Mouse (Mus musculus) limb, embryonic 14.5 days (tissue): Measurements from ENCODE around the gene Tmem63b. TPM values are rescaled to one million over a fixed set of nuclear protein-coding genes. Genes with fewer than 3 reads are reported as not detected.
A peak's percentile ranks its signal among the peaks of the same experiment; 100 is the strongest.

Source experiments
- ATAC-seq: fragments of 200-750 bp; cut with Nextera tagmentation; 2 replicates; pipeline ENCODE4 v1.8.0; 2017; ENCODE audit warnings: low read depth, moderate number of reproducible peaks, moderate TSS enrichment; ENCODE audit not compliant: low FRiP score
- DNase-seq: peaks from one replicate; pipeline ENCODE4 v3.0.0-alpha.2; 2015; ENCODE audit warnings: low spot score
- H3K27ac ChIP-seq: fragments of 300-500 bp; sonication (generic); replicated peaks from 2 replicates; pipeline ENCODE4 v1.5.1; 2014; ENCODE audit warnings: low read depth, mild to moderate bottlenecking, low read length, moderate library complexity, mixed read lengths
- H3K27me3 ChIP-seq: fragments of 300-500 bp; sonication (generic); 2 replicates; pipeline ENCODE4 v1.6.1; 2014; ENCODE audit warnings: low read length, mixed read lengths; ENCODE audit not compliant: control insufficient read depth, insufficient read depth
- H3K36me3 ChIP-seq: fragments of 300-500 bp; sonication (generic); 2 replicates; pipeline ENCODE4 v1.6.1; 2014; ENCODE audit warnings: mild to moderate bottlenecking, low read length, moderate library complexity, mixed read lengths; ENCODE audit not compliant: control insufficient read depth, insufficient read depth
- H3K4me1 ChIP-seq: fragments of 300-500 bp; sonication (generic); 2 replicates; pipeline ENCODE4 v1.6.1; 2014; ENCODE audit warnings: antibody characterized with exemption, low read length, mixed read lengths; ENCODE audit not compliant: control insufficient read depth, insufficient read depth
- H3K4me2 ChIP-seq: fragments of 300-500 bp; sonication (generic); replicated peaks from 2 replicates; pipeline ENCODE4 v1.6.1; 2014; ENCODE audit warnings: low read depth, mild to moderate bottlenecking, low read length, moderate library complexity; ENCODE audit not compliant: severe bottlenecking
- H3K4me3 ChIP-seq: fragments of 300-500 bp; sonication (generic); replicated peaks from 2 replicates; pipeline ENCODE4 v1.5.1; 2014; ENCODE audit warnings: low read length
- H3K9ac ChIP-seq: fragments of 300-500 bp; sonication (generic); 2 replicates; pipeline ENCODE4 v1.6.1; 2014; ENCODE audit warnings: mild to moderate bottlenecking, low read depth, low read length, moderate library complexity; ENCODE audit not compliant: severe bottlenecking
- H3K9me3 ChIP-seq: fragments of 300-500 bp; sonication (generic); 2 replicates; pipeline ENCODE4 v1.6.1; 2016; ENCODE audit warnings: low read length; ENCODE audit not compliant: control insufficient read depth
- POLR2A ChIP-seq: fragments of 200-500 bp; IDR thresholded peaks from 2 replicates; pipeline ENCODE4 v1.8.0; 2012; ENCODE audit warnings: inconsistent platforms, mild to moderate bottlenecking, moderate library complexity, borderline replicate concordance; ENCODE audit not compliant: insufficient read depth, insufficient read length; ENCODE audit errors: extremely low read depth
- WGBS: fragments of 180-500 bp; shearing (Covaris S2); extraction: QIAGEN DNeasy Blood & Tissue Kit; methylation state at CpG from one replicate; pipeline ENCODE4 v1.1.7; 2014; 5-methylcytosine and 5-hydroxymethylcytosine counted together
- polyA plus RNA-seq, 2 experiments: library from polyadenylated mRNA; depleted of rRNA in 1 of 2; stranded (reverse) in 1 of 2; unstranded in 1 of 2; fragments of >200 nt; fragmentation: Nextera tagmentation in 1 of 2; extraction: Ambion mirVana in 1 of 2; gene quantifications; 2 replicates each; pipeline versions ENCODE4 v1.2.1 to v1.2.3; 2012 to 2014

The Tmem63b gene
- polyA plus RNA-seq (2012; rRNA removed) (90.7 and 113 TPM in 2 replicates), polyA plus RNA-seq (2014; fragmentation: Nextera tagmentation; extraction: Ambion mirVana) (24.5 and 28.5 TPM in 2 replicates)

- H3K27me3 ChIP-seq = no peaks in the 10 kb centered on the region
- H3K4me1 ChIP-seq = peaks cover 18% of the 10 kb centered on the region
- ATAC-seq (no peak), DNase-seq (no peak)
- H3K27ac ChIP-seq = peak within 1 kb of the TSS; percentile 77
- H3K9me3 ChIP-seq = no peaks in the 10 kb centered on the region
- peak within 1 kb of the TSS; percentile 91 for H3K9ac ChIP-seq
- H3K4me3 ChIP-seq = peak within 1 kb of the TSS; percentile 69
- 8% methylated on average over 12 of the region's 12 CpGs for WGBS
- H3K4me2 ChIP-seq = peak within 1 kb of the TSS; percentile 78
- no peaks in the 10 kb centered on the region for H3K36me3 ChIP-seq
- no peak for TF ChIP-seq POLR2A
Observed at GRCm38 (mm10) chr17:45686716-45687115, at the start of gene Tmem63b. Gene Tmem63b, minus strand, starts transcription at chr17:45686905.

- Histone ChIP-seq H3K9ac (peak overlapping the region; percentile 67), H3K4me3 (peak overlapping the region; percentile 42), H3K4me1 (peaks cover 30% of the 10 kb centered on the region), H3K27me3 (0 out of 2 replicates have a peak, but pooled peaks cover 4% of the 10 kb centered on the region), H3K36me3 (no peaks in the 10 kb centered on the region), H3K4me2 (peak overlapping the region; percentile 75), H3K27ac (peak overlapping the region; percentile 87), H3K9me3 (no peaks in the 10 kb centered on the region)
- DNase-seq (peak; percentile 76), ATAC-seq (peak; percentile 31; the same call in 1 of the 2 replicates)
- TF ChIP-seq POLR2A = no peak
- 6% methylated on average over 10 of the region's 10 CpGs for WGBS
Observed at GRCm38 (mm10) chr17:45735382-45736310, 48.9 kb upstream of the Tmem63b start.

- H3K4me1 ChIP-seq = peaks cover 30% of the 10 kb centered on the region
- TF ChIP-seq POLR2A = no peak
- 0 out of 2 replicates have a peak, but pooled peaks cover 4% of the 10 kb centered on the region for H3K27me3 ChIP-seq
- H3K9me3 ChIP-seq = no peaks in the 10 kb centered on the region
- no peak for ATAC-seq
- no peak overlapping the region for H3K4me3 ChIP-seq
- H3K27ac ChIP-seq = no peak overlapping the region
- 79% methylated on average over 4 of the region's 4 CpGs for WGBS
- DNase-seq = no peak
- no peak overlapping the region for H3K4me2 ChIP-seq
- no peak overlapping the region for H3K9ac ChIP-seq
- no peaks in the 10 kb centered on the region for H3K36me3 ChIP-seq
Observed at GRCm38 (mm10) chr17:45734881-45735280, 48.2 kb upstream of the Tmem63b start.

- ATAC-seq = no peak
- H3K27ac ChIP-seq = no peak overlapping the region
- H3K4me2 ChIP-seq = peak overlapping the region; percentile 83
- peak overlapping the region; percentile 35; the same call in 1 of the 2 replicates for H3K4me3 ChIP-seq
- H3K9me3 ChIP-seq = no peaks in the 10 kb centered on the region
- whole genome bisulfite sequencing = 12% methylated on average over 3 of the region's 3 CpGs
- no peaks in the 10 kb centered on the region for H3K36me3 ChIP-seq
- no peak for DNase-seq
- TF ChIP-seq POLR2A = no peak
- H3K9ac ChIP-seq = peak overlapping the region; percentile 58; the same call in 1 of the 2 replicates
- peaks cover 30% of the 10 kb centered on the region for H3K4me1 ChIP-seq
- 0 out of 2 replicates have a peak, but pooled peaks cover 4% of the 10 kb centered on the region for H3K27me3 ChIP-seq
Observed at GRCm38 (mm10) chr17:45734333-45734732, 47.6 kb upstream of the Tmem63b start.

GRCm38 (mm10) chr17:45733735-45734301, 47.1 kb upstream of the Tmem63b start, which contains the start of gene 1600014C23Rik:
Gene 1600014C23Rik, minus strand, starts transcription at chr17:45733844.
- TF ChIP-seq POLR2A = no peak
- no peak for DNase-seq
- peaks cover 30% of the 10 kb centered on the region for H3K4me1 ChIP-seq
- 0 out of 2 replicates have a peak, but pooled peaks cover 4% of the 10 kb centered on the region for H3K27me3 ChIP-seq
- H3K4me2 ChIP-seq = peak within 1 kb of the TSS; percentile 83
- no peak for ATAC-seq
- no peaks in the 10 kb centered on the region for H3K9me3 ChIP-seq
- H3K36me3 ChIP-seq = no peaks in the 10 kb centered on the region
- WGBS = 2% methylated on average over 28 of the region's 41 CpGs
- no peak within 1 kb of the TSS for H3K27ac ChIP-seq
- H3K9ac ChIP-seq = peak within 1 kb of the TSS; percentile 58
- H3K4me3 ChIP-seq = peak within 1 kb of the TSS; percentile 35
